Mouse (Mus musculus): ENCODE measurements around the gene Cdc14a. TPM values are rescaled to one million over a fixed set of nuclear protein-coding genes. Genes with fewer than 3 reads are reported as not detected.
A peak's percentile ranks its signal among the peaks of the same experiment; 100 is the strongest.

Gene Cdc14a
- polyA plus RNA-seq, 1 experiment from 2014 or later: 13.1 TPM

DNA sequence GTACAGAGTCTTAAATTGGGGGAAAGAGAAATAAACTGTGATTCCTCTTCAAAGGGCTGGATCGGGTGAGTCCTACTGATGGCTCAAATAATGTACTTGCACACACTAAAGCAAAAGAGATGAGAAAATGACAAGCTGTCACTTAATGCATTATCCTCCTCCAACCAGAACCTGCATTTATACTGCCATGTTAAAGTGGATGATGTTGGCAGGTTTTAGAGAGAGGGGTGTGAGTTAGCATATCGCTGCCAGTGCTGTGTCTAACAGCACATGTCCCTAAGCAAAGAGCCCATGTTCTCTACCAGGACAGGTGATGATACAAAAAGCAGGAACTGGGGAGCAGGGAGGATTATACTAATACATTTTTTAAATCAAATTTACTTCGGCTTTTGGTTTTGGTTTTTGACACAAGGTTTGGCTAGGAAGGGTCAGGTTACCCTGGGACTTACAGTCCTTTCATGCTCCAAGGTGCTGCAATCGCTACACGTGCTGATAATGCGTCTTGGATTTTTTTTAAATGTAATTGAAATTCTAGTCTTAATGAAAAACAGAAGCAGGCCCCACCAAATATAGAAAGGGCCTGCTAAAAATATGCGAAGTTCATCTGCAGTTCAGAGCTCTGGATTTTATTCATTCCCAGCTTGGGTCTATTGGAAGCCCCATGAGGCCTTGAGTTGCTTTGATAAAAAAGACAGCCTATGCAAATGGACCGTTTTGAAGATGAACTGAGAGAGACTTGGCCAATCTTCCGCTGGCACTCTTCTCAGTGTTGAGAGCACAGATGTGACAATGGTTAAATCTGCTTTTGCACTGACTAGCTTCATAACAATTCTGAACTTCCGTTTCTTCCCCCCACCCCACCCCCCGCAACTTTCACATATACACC is 195.2 kb downstream of the Cdc14a start:
- no peak overlapping the region for H3K27ac ChIP-seq
- no peaks in the 10 kb centered on the region for H3K9me3 ChIP-seq (replicated peaks)
- WGBS: 55% methylated on average over 11 of the region's 11 CpGs
- H3K4me1 ChIP-seq: peaks cover 13% of the 10 kb centered on the region
- no peak overlapping the region for H3K4me3 ChIP-seq
- no peaks in the 10 kb centered on the region for H3K36me3 ChIP-seq
- no peaks in the 10 kb centered on the region for H3K27me3 ChIP-seq (ENCODE audit: low read depth, poor library complexity, severe bottlenecking)
- DNase-seq (ENCODE audit: low spot score): no peak

GRCm38 (mm10) chr3:116227383-116227782 is 196.4 kb downstream of the Cdc14a start:
- no peak overlapping the region for H3K27ac ChIP-seq
- no peaks in the 10 kb centered on the region for H3K27me3 ChIP-seq (ENCODE audit: low read depth, poor library complexity, severe bottlenecking)
- no peaks in the 10 kb centered on the region for H3K36me3 ChIP-seq
- H3K4me1 ChIP-seq: peaks cover 13% of the 10 kb centered on the region
- no peak for DNase-seq (ENCODE audit: low spot score)
- H3K4me3 ChIP-seq: no peak overlapping the region
- WGBS: 84% methylated on average over 5 of the region's 5 CpGs
- no peaks in the 10 kb centered on the region for H3K9me3 ChIP-seq (replicated peaks)

GRCm38 (mm10) chr3:116226915-116227314 is 196.9 kb downstream of the Cdc14a start:
- H3K9me3 ChIP-seq (replicated peaks): no peaks in the 10 kb centered on the region
- 0 out of 2 replicates have a peak overlapping the region, but pooled peaks have one; percentile 6 for H3K27ac ChIP-seq
- H3K4me3 ChIP-seq: no peak overlapping the region
- 92% methylated on average over 6 of the region's 6 CpGs for WGBS
- no peaks in the 10 kb centered on the region for H3K27me3 ChIP-seq (ENCODE audit: low read depth, poor library complexity, severe bottlenecking)
- H3K36me3 ChIP-seq: no peaks in the 10 kb centered on the region
- peaks cover 13% of the 10 kb centered on the region for H3K4me1 ChIP-seq
- DNase-seq (ENCODE audit: low spot score): no peak

Other genes starting within 250 kb of the Cdc14a start
- gene Gpr88, start 170.5 kb downstream of the Cdc14a start, polyA plus RNA-seq (2016; fragmentation: Nextera tagmentation; extraction: Ambion mirVana): 0.05 and 0.15 TPM in 2 replicates
- 111 and 121 TPM in 2 replicates for gene Rtca, start 84.2 kb upstream of the Cdc14a start, polyA plus RNA-seq (2016; fragmentation: Nextera tagmentation; extraction: Ambion mirVana)
- 11.2 and 12.4 TPM in 2 replicates for gene Dbt, start 89.0 kb upstream of the Cdc14a start, polyA plus RNA-seq (2016; fragmentation: Nextera tagmentation; extraction: Ambion mirVana)
- 0.48 and 0.61 TPM in 2 replicates for gene Lrrc39, start 138.9 kb upstream of the Cdc14a start, polyA plus RNA-seq (2016; fragmentation: Nextera tagmentation; extraction: Ambion mirVana)
- gene Sass6, start 170.9 kb upstream of the Cdc14a start, polyA plus RNA-seq (2016; fragmentation: Nextera tagmentation; extraction: Ambion mirVana): 35.8 and 41.9 TPM in 2 replicates
- 23.1 and 30.0 TPM in 2 replicates for gene Trmt13, start 190.6 kb upstream of the Cdc14a start, polyA plus RNA-seq (2016; fragmentation: Nextera tagmentation; extraction: Ambion mirVana)
- 86.1 and 87.0 TPM in 2 replicates for gene Mfsd14a, start 238.6 kb upstream of the Cdc14a start, polyA plus RNA-seq (2016; fragmentation: Nextera tagmentation; extraction: Ambion mirVana)

Measured in limb, embryonic 10.5 days (tissue).